Mouse (Mus musculus) natural killer cell, adult 2 months (primary cell): Measurements from ENCODE around the gene Casc4.

ENCODE experiments used
- DNase-seq, 2 experiments: peaks; one replicate each; pipeline ENCODE4 v3.0.0; 2022; ENCODE audit warnings: low spot score in 2 of 2

The Casc4 gene

DNA sequence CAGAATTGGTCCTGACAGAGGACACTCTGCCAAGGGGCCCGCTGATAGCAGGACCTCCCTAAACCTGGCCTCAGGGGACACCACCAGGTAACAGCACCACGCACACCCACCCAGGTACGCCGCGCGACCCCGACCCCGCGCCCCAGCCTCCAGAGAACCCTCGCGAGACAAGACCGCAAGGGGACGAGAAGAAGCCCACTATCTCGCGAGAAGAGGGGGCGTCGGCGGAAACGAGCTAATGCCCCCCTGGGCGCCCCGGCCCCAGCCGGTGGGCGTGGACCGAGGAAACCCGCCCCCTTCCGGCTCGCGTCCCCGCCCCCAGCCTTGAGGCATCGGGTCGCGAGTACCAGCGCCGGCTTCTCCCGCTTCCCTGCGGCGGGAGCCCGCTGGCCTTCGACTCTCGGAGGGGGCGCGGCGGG, at the start of gene Casc4:
Casc4 (plus strand) TSS at position 339 of the 419 bp plus-strand sequence.
- DNase-seq = peak; percentile 77 to 90

DNA sequence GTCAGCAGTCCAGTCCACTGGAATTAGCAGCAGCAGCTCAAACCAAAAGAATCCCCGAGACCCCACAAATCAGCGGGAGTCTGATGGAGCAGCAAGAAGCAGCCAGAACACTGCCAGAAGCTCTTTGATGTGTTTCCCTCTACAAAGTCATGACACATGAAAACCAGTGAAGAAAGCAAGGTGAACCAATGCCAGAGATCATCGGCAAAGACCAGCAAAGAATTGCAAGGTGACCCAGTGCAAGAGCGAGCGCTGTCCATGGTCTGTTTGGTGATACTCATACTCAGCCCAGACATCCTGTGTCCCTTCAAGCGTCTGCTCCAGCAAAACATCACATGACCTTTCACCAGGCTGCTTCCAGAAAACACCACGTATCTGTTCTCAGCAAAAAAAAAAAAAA, 45.0 kb upstream of the Casc4 start:
- no peak for DNase-seq

- no peak for DNase-seq
Measured at GRCm38 (mm10) chr2:121824653-121825052, 42.1 kb upstream of the Casc4 start.

DNA sequence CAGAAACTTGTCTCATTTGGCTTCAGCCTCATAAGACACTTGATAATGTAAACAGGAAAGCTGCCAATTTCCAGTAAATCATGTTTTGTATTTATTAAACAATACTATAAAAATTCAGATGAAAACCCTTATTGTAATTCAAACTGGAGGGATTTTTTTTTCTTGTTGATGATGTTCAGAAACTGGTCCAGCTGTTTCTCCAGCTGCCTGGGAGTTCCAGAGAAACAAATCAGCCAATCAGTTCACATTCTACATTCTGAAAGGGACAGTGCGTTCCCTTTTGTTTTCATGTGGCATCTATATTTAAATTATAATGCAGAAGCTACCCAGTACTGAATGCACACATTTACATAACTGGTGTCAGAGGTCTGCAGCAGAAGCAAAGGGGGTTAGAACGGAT, 40.6 kb upstream of the Casc4 start:
- DNase-seq = no peak

DNA sequence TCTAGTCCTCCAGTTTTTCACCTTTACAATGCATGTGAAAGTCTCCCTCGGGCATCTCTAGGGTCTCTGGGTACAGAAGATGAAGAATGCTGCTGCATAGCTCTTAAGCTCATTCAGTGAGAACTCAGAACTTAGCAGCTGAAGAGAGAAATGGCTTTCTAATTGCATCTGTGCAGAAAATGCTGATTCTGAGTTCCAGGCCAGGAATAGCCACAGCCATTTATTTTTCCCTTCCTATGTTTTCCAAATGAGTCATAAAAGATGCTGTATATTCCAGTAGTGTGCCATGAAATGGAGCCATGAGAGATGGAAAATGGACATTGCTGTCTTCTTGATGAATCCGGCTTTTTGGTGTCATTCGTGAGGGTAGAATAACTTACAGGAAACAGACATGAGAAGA, 38.4 kb upstream of the Casc4 start:
- no peak for DNase-seq

DNA sequence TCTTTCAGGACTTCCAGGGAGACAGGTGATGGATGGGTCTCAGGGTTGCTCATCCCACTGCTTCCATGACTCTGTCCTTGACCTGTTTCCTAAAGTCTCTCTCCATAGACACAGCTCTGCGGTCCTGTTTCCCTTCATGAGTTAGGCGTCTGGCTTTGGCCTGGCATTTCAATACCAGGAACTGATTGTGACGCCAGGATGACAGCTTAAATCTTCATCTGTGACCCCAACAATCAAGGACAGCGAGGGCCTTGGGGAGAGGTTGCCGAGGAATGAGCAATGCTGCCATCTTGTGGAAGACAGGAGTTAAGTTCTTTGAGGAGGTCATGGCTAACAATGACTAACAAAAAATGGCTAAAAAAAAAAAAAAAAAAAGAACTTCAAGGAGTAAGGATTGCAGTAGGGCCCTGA, 34.3 kb upstream of the Casc4 start:
- peak; percentile 5 to 30 for DNase-seq

DNA sequence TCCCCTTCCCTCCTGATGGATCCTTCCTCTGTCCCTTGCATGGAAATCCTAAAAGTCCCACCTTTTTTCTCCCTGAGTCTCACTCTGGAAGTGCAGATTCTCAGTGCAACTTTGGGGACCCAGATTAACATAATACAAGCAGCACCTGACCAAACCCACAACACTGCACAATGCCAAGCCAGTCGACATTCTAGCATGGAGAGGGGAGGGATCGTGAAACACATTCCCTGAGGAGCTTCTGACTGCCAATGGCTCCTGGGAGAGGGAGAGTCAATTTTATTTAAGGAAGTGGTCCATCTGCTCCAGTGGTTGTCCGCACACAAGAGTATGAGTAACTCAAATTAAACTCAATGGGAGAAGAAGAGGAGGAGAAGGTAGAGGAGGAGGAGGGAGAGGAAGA, 31.8 kb upstream of the Casc4 start:
- DNase-seq = no peak

DNA sequence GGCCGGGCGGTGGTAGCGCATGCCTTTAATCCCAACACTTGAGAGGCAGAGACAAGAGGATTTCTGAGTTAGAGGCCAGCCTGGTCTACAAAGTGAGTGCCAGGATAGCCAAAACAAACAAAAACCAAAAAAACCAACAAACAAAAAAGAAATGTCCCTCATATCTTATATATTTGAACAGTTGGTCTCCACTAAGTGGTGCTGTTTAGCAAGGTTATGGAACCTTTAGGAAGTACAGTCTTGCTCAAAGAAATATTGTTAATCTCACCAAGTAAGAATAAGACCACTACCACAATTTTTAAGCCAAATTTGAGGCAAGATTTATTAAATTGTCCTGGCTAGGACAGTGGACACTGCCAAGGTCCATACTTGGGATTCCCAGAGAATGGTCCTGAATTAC, 25.3 kb upstream of the Casc4 start:
- no peak for DNase-seq

- no peak for DNase-seq
Measured at GRCm38 (mm10) chr2:121842249-121842648, 24.5 kb upstream of the Casc4 start.

- no peak for DNase-seq
Measured at GRCm38 (mm10) chr2:121846050-121846449, 20.7 kb upstream of the Casc4 start.

GRCm38 (mm10) chr2:121852045-121852444, 14.7 kb upstream of the Casc4 start:
- DNase-seq = no peak

GRCm38 (mm10) chr2:121853974-121854373, 12.8 kb upstream of the Casc4 start:
- DNase-seq = no peak

DNA sequence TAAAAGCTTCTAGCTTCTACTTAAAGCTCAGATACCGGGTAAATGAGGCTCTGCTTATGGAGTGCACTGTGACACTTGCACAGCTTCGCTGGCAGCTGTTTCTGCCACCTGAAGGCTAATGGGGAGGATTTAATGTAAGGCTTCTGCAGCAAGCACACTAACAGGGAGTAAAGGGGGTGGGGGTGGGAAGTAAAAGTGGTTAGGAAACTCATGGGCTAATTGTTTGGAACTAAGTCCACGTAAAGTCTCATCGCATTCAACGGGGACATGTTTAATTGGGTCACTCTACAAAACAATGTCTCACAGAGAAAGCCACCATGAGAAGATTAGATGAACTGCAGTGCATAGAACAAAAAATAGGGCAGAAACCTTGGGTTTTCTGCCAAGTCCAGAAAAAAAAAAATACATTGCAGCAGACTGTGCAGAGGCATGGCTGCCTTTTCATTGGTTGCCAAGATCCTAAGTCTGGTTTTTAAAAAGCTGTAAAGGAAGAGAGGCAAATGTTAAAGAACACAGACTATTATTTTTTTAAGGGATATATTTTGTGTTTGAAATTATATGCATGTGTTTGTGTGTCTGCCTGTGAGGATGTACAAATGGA, 7.3 kb upstream of the Casc4 start:
- no peak for DNase-seq

- DNase-seq = peak; percentile 6 to 8
Measured at GRCm38 (mm10) chr2:121866071-121866601, 634 bp upstream of the Casc4 start.

DNA sequence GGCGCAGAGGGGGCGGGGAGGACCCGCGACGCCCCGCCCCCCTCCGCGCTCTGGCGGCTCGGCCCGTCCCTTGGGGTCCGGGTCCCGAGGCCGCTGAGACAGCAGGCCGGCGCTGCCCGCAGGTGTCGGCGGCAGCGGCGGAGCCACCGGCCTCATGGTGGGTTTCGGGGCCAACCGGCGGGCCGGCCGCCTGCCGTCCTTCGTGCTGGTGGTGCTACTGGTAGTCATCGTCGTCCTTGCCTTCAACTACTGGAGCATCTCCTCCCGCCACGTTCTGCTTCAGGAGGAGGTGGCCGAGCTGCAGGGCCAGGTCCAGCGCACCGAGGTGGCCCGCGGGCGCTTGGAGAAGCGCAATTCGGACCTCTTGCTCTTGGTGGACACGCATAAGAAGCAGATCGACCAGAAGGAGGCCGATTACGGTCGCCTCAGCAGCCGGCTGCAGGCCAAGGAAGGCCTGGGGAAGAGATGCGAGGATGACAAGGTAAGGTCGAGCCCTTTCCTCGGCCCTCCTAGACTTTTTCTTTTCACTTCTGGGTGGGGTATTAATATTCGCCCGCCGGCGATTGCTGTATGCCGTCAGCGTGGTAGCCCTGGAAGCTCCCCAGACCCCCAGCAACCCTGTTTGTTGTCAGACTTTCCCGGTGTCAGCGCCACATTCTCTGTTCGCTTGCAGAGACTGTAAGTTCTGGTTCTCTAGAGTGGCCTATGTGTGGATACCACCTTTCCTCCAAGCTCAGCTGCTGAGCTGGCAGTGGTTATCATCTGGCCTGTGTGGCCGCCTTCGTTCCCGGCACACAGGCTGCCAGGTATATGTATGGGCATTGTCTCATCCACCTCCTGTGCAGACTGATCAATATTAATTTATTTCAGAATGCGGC, 520 bp downstream of the Casc4 start:
- peak in 1 of 2 experiments; percentile 26 for DNase-seq

GRCm38 (mm10) chr2:121879506-121879905, 12.7 kb downstream of the Casc4 start:
- DNase-seq = no peak

DNA sequence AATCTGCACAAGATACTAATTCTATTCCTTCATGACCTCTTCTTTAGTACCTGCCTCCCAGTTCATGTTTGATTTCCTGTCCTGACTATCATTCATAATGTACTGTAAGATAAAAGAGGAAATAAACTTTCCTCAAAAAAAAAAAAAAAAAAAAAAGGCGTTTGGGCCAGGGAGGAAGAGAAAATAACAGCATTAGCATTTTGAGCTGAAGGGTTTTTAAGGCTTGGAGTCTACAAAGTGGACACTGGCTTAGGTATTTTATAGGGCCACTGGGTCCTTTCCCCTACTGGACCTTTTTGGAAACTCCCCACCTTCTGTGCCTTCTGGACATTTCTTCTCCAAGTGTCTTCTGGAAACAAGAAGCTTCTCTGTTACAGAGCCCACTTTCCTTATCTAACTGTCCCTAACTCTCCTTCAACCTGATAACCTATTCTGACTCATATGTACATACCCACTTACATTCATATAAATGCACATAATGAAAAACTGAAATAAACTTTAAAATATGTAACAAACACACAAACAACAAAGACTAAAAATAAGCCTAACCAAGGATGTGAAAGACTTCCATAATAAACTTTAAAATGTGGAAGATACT, 18.8 kb downstream of the Casc4 start:
- no peak for DNase-seq

GRCm38 (mm10) chr2:121886406-121886805, 19.6 kb downstream of the Casc4 start:
- no peak for DNase-seq

DNA sequence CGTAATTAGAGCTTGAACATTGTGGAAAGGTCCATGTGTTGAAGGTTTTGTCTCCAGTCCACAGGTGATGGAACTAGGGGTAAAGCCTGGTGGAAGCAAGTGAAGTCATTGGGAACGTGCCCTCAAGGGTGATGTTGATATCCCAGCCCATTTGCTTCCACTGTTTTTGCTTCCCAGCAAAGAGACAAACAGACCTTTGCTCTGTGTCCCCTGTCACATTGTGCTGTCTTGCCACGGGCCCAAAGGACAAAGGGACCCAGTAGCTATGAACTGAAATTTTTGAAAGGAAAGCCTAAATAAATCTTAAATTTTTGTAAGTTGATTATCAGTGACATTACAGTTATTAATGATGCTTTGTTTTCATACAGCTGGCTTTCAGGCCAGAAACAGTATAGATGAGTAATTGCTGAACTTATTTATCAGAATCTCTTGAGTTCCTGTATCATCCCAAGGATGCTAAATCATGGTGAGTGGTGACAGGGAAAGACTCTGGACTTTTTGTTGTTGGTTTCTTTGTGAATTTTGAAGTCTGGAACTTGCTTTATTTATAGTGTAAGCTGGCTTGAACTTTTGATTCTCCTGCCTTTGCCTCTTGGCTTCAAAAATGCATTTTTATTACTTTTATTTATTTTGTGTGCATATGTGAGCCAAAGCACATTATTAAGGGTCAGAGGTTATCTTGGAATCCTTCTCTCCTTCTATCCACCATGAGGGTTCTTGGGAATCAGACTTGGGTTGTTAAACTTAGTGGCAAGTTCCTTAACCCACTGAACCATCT, 22.1 kb downstream of the Casc4 start:
- DNase-seq = no peak

DNA sequence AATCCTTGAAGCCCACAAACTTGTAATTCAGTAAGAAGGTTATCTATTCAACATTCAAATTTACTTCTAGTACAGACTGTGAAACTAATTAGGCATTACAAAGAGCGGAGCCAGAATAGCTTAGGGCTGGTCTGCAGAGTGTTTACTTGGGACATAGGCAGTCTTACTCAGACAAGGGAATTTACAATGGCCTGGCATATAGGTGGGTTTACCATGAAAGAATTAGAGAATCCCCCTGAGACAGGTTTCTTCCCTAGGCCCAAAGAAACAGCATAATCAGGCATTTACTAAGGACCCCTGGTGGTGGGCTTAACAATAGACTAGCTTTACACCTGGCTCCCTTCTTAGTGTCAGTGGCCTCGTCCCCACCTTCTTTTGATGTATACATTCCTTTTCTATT, 28.5 kb downstream of the Casc4 start:
- DNase-seq = no peak

GRCm38 (mm10) chr2:121896825-121897224, 30.1 kb downstream of the Casc4 start:
- DNase-seq = no peak

DNA sequence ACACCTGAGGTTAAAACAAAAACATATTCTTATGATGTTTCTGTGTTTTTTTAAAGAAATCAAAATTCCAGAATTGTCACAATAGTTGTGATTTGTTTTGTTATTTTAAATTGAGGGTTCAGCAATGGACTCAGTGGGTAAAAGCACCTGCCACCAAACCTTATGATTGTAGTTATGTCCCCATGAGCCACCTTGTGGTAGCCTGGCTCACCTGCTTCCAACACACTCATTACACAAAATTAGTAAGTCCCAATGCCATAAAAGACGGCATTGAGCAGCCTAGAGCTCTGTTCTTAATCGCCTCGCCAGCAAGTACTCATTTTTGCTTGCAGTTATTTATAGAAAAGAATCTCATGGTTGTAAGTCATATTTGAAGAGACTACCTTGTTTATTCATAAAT, 43.2 kb downstream of the Casc4 start:
- DNase-seq = no peak
